Mouse (Mus musculus): Measurements from ENCODE around the gene Col19a1. TPM values are rescaled to one million over a fixed set of nuclear protein-coding genes. Genes with fewer than 3 reads are reported as not detected.

Gene Col19a1
- polyA plus RNA-seq, 1 experiment = 0.06 TPM

- WGBS = 55% methylated on average over 6 of the region's 6 CpGs
- TF ChIP-seq POLR2A (IDR thresholded peaks at IDR 0.05; ENCODE audit: borderline replicate concordance, extremely low read depth, low read depth, low read length) (no peak), CTCF (IDR thresholded peaks at IDR 0.05; ENCODE audit: insufficient read depth, low read length) (no peak)
- Histone ChIP-seq H3K4me3 (replicated peaks; ENCODE audit: extremely low read depth, low read depth, low read length) (no peak overlapping the region), H3K4me1 (ENCODE audit: control insufficient read depth, insufficient read depth, low read length) (no peaks in the 10 kb centered on the region)
- no peak for DNase-seq
Observed at GRCm38 (mm10) chr1:24226941-24227711, 360.1 kb downstream of the Col19a1 start.

GRCm38 (mm10) chr1:24225825-24226526, 361.3 kb downstream of the Col19a1 start:
- no peak for TF ChIP-seq POLR2A (IDR thresholded peaks at IDR 0.05; ENCODE audit: borderline replicate concordance, extremely low read depth, low read depth, low read length)
- no peak for TF ChIP-seq CTCF (IDR thresholded peaks at IDR 0.05; ENCODE audit: insufficient read depth, low read length)
- DNase-seq = no peak
- WGBS = 68% methylated on average over 4 of the region's 4 CpGs
- H3K4me1 ChIP-seq (ENCODE audit: control insufficient read depth, insufficient read depth, low read length) = no peaks in the 10 kb centered on the region
- no peak overlapping the region for H3K4me3 ChIP-seq (replicated peaks; ENCODE audit: extremely low read depth, low read depth, low read length)

- 91% methylated on average over 8 of the region's 8 CpGs for WGBS
- no peak for DNase-seq
- TF ChIP-seq POLR2A (IDR thresholded peaks at IDR 0.05; ENCODE audit: borderline replicate concordance, extremely low read depth, low read depth, low read length) (no peak), CTCF (IDR thresholded peaks at IDR 0.05; ENCODE audit: insufficient read depth, low read length) (no peak)
- Histone ChIP-seq H3K4me1 (ENCODE audit: control insufficient read depth, insufficient read depth, low read length) (no peaks in the 10 kb centered on the region), H3K4me3 (replicated peaks; ENCODE audit: extremely low read depth, low read depth, low read length) (no peak overlapping the region)
Observed at GRCm38 (mm10) chr1:24222981-24223612, 364.2 kb downstream of the Col19a1 start.

- Histone ChIP-seq H3K4me1 (ENCODE audit: control insufficient read depth, insufficient read depth, low read length) (no peaks in the 10 kb centered on the region), H3K4me3 (replicated peaks; ENCODE audit: extremely low read depth, low read depth, low read length) (no peak overlapping the region)
- no peak for TF ChIP-seq CTCF (IDR thresholded peaks at IDR 0.05; ENCODE audit: insufficient read depth, low read length)
- no peak for TF ChIP-seq POLR2A (IDR thresholded peaks at IDR 0.05; ENCODE audit: borderline replicate concordance, extremely low read depth, low read depth, low read length)
- 90% methylated on average over 2 of the region's 2 CpGs for WGBS
- no peak for DNase-seq
Observed at GRCm38 (mm10) chr1:24222231-24222630, 365.0 kb downstream of the Col19a1 start.

GRCm38 (mm10) chr1:24219041-24219440, 368.2 kb downstream of the Col19a1 start:
- Histone ChIP-seq H3K4me3 (replicated peaks; ENCODE audit: extremely low read depth, low read depth, low read length) (no peak overlapping the region), H3K4me1 (ENCODE audit: control insufficient read depth, insufficient read depth, low read length) (no peaks in the 10 kb centered on the region)
- TF ChIP-seq POLR2A (IDR thresholded peaks at IDR 0.05; ENCODE audit: borderline replicate concordance, extremely low read depth, low read depth, low read length) (no peak), CTCF (IDR thresholded peaks at IDR 0.05; ENCODE audit: insufficient read depth, low read length) (no peak)
- no peak for DNase-seq
- 47% methylated on average over 6 of the region's 6 CpGs for WGBS

Other genes starting within 250 kb of the Col19a1 start
- gene Lmbrd1, start 91.2 kb upstream of the Col19a1 start, polyA plus RNA-seq (2012; rRNA removed) = 16.7 and 34.1 TPM in 2 replicates

Data from lung, adult 2 months (tissue).